Mouse (Mus musculus) macrophage (primary cell): ENCODE results near the gene Cep170. TPM values are rescaled to one million over a fixed set of nuclear protein-coding genes. Genes with fewer than 3 reads are reported as not detected.

Experiments used
- polyA plus RNA-seq: library from polyadenylated mRNA; stranded (reverse); fragments of 250-400 nt; gene quantifications from 3 replicates; pipeline ENCODE4 v1.2.4, GENCODE M21; 2018; ENCODE audit warnings: inconsistent platforms

Cep170 gene
- polyA plus RNA-seq, 1 experiment from 2014 or later, result 45.2 TPM

Other genes with a start within 250 kb of the Cep170 start
- gene Sdccag8, start 593 bp upstream of the Cep170 start, polyA plus RNA-seq, result 13.2 to 28.0 TPM (median 16.9 TPM) in 3 replicates